Mouse (Mus musculus): ENCODE results near the gene Dph6. TPM values are rescaled to one million over a fixed set of nuclear protein-coding genes. Genes with fewer than 3 reads are reported as not detected.

The Dph6 gene
- total and polyA plus RNA-seq, 3 experiments = 11.1 to 55.4 (median 20.8) TPM

- Histone ChIP-seq H3K79me2 (ENCODE audit: control insufficient read depth, insufficient read depth, low read length, poor library complexity) (no peaks in the 10 kb centered on the region), H3K27ac (ENCODE audit: control insufficient read depth, low read depth, low read length) (no peak overlapping the region), H3K27me3 (ENCODE audit: control insufficient read depth in 1 of 2, insufficient read depth in 2 of 2, low read length in 2 of 2) (no peaks in the 10 kb centered on the region), H3K4me3 (ENCODE audit: control insufficient read depth in 1 of 2, insufficient read depth in 1 of 2, low read depth in 2 of 2, low read length in 2 of 2) (no peak overlapping the region), H3K36me3 (ENCODE audit: control insufficient read depth in 1 of 2, insufficient read depth in 2 of 2, low read length in 2 of 2) (no peaks in the 10 kb centered on the region), H3K4me1 (ENCODE audit: control insufficient read depth in 1 of 2, insufficient read depth in 2 of 2, low read length in 2 of 2) (no peaks in the 10 kb centered on the region), H3K9me3 (replicated peaks; ENCODE audit: insufficient read depth, low read length) (no peaks in the 10 kb centered on the region), H3K9ac (ENCODE audit: control insufficient read depth, low read depth, low read length, poor library complexity, severe bottlenecking) (no peak overlapping the region)
- no peak for TF ChIP-seq MAZ (IDR thresholded peaks at IDR 0.05; ENCODE audit: low read depth, low read length)
- TF ChIP-seq SIN3A (IDR thresholded peaks at IDR 0.05; ENCODE audit: low read length) = no peak
- TF ChIP-seq TAL1 (IDR thresholded peaks at IDR 0.05; ENCODE audit: low read length) = no peak
- TF ChIP-seq MXI1 (IDR thresholded peaks at IDR 0.05; ENCODE audit: low read depth, low read length) = no peak
- no peak for TF ChIP-seq CHD1 (IDR thresholded peaks at IDR 0.05; ENCODE audit: low read depth, low read length)
- TF ChIP-seq MEF2A (IDR thresholded peaks at IDR 0.05; ENCODE audit: extremely low read depth, insufficient replicate concordance, low read depth, low read length, poor library complexity, severe bottlenecking) = no peak
- TF ChIP-seq SMC3 (IDR thresholded peaks at IDR 0.05; ENCODE audit: low read depth, low read length) = no peak
- DNase-seq (ENCODE audit: low read depth, low spot score) = no peak
Observed at GRCm38 (mm10) chr2:114520414-114520813, 134.3 kb downstream of the Dph6 start.

- no peak for TF ChIP-seq MAX (IDR thresholded peaks at IDR 0.05; ENCODE audit: low read length)
- no peak for TF ChIP-seq MAFK (IDR thresholded peaks at IDR 0.05; ENCODE audit: borderline replicate concordance, low read depth, low read length)
- no peak for TF ChIP-seq POLR2AphosphoS5 (IDR thresholded peaks at IDR 0.05; ENCODE audit: borderline replicate concordance, low read depth, low read length)
- TF ChIP-seq NRF1 (IDR thresholded peaks at IDR 0.05; ENCODE audit: insufficient read depth, low read depth, low read length, poor library complexity, severe bottlenecking) = no peak
- TF ChIP-seq TAL1 (IDR thresholded peaks at IDR 0.05; ENCODE audit: low read length) = no peak
- TF ChIP-seq ZNF384 (IDR thresholded peaks at IDR 0.05; ENCODE audit: low read depth, low read length) = no peak
- TF ChIP-seq CHD2 (IDR thresholded peaks at IDR 0.05; ENCODE audit: low read length) = no peak
- no peak for TF ChIP-seq RAD21 (IDR thresholded peaks at IDR 0.05; ENCODE audit: low read depth, low read length)
- TF ChIP-seq POLR2AphosphoS2 (IDR thresholded peaks at IDR 0.05; ENCODE audit: low read length) = no peak
- no peak for TF ChIP-seq CHD1 (IDR thresholded peaks at IDR 0.05; ENCODE audit: low read depth, low read length)
- TF ChIP-seq SMC3 (IDR thresholded peaks at IDR 0.05; ENCODE audit: low read depth, low read length) = no peak
- no peak overlapping the region for H3K27ac ChIP-seq (ENCODE audit: control insufficient read depth, low read depth, low read length)
- H3K4me3 ChIP-seq (ENCODE audit: control insufficient read depth in 1 of 2, insufficient read depth in 1 of 2, low read depth in 2 of 2, low read length in 2 of 2) = no peak overlapping the region
- no peaks in the 10 kb centered on the region for H3K9me3 ChIP-seq (replicated peaks; ENCODE audit: insufficient read depth, low read length)
- DNase-seq (ENCODE audit: low read depth, low spot score) = no peak
- no peaks in the 10 kb centered on the region for H3K4me1 ChIP-seq (ENCODE audit: control insufficient read depth in 1 of 2, insufficient read depth in 2 of 2, low read length in 2 of 2)
- no peaks in the 10 kb centered on the region for H3K36me3 ChIP-seq (ENCODE audit: control insufficient read depth in 1 of 2, insufficient read depth in 2 of 2, low read length in 2 of 2)
- no peak overlapping the region for H3K9ac ChIP-seq (ENCODE audit: control insufficient read depth, low read depth, low read length, poor library complexity, severe bottlenecking)
- H3K79me2 ChIP-seq (ENCODE audit: control insufficient read depth, insufficient read depth, low read length, poor library complexity) = no peaks in the 10 kb centered on the region
- no peaks in the 10 kb centered on the region for H3K27me3 ChIP-seq (ENCODE audit: control insufficient read depth in 1 of 2, insufficient read depth in 2 of 2, low read length in 2 of 2)
Observed at GRCm38 (mm10) chr2:114519907-114520306, 134.9 kb downstream of the Dph6 start.

GRCm38 (mm10) chr2:114492398-114492797 is 162.4 kb downstream of the Dph6 start:
- Histone ChIP-seq H3K27me3 (ENCODE audit: control insufficient read depth in 1 of 2, insufficient read depth in 2 of 2, low read length in 2 of 2) (no peaks in the 10 kb centered on the region), H3K36me3 (ENCODE audit: control insufficient read depth in 1 of 2, insufficient read depth in 2 of 2, low read length in 2 of 2) (no peaks in the 10 kb centered on the region), H3K9ac (ENCODE audit: control insufficient read depth, low read depth, low read length, poor library complexity, severe bottlenecking) (no peak overlapping the region), H3K79me2 (ENCODE audit: control insufficient read depth, insufficient read depth, low read length, poor library complexity) (no peaks in the 10 kb centered on the region), H3K4me1 (ENCODE audit: control insufficient read depth in 1 of 2, insufficient read depth in 2 of 2, low read length in 2 of 2) (no peaks in the 10 kb centered on the region), H3K27ac (ENCODE audit: control insufficient read depth, low read depth, low read length) (no peak overlapping the region), H3K9me3 (replicated peaks; ENCODE audit: insufficient read depth, low read length) (no peaks in the 10 kb centered on the region), H3K4me3 (ENCODE audit: control insufficient read depth in 1 of 2, insufficient read depth in 1 of 2, low read depth in 2 of 2, low read length in 2 of 2) (no peak overlapping the region)
- TF ChIP-seq ZC3H11A (IDR thresholded peaks at IDR 0.05; ENCODE audit: low read depth, low read length) (no peak), SIN3A (IDR thresholded peaks at IDR 0.05; ENCODE audit: low read length) (no peak), TAL1 (IDR thresholded peaks at IDR 0.05; ENCODE audit: low read length) (no peak), MEF2A (IDR thresholded peaks at IDR 0.05; ENCODE audit: extremely low read depth, insufficient replicate concordance, low read depth, low read length, poor library complexity, severe bottlenecking) (no peak)
- no peak for DNase-seq (ENCODE audit: low read depth, low spot score)
